Comparison of ENCODE assay signal across 17 mouse cellular contexts in genomic region chr6:99081259-99081658, GRCm38 (mm10).
A peak's percentile ranks its signal among the peaks of the same experiment; 100 is the strongest.
DNase-seq lines count a peak whose midpoint lies in the region; ATAC-seq and TF ChIP-seq lines count a peak whose summit lies in the region.
"Had no signal": no experiment of that assay in that cellular context is flagged by ENCODE, and none has a peak within 500 bp of the region (broad histone marks: within the 10 kb centered on the region; RNA-seq: fewer than 3 reads in every experiment).

No protein-coding gene starts in this region.

- WGBS in heart, embryonic 11.5 days (ENCODE audit: insufficient replicate concordance): 41% methylated on average over 5 of the region's 5 CpGs
- 62% methylated on average over 5 of the region's 5 CpGs for WGBS in liver, embryonic 12.5 days (ENCODE audit: insufficient replicate concordance)
- WGBS in liver, embryonic 11.5 days: 46% methylated on average over 5 of the region's 5 CpGs

- peak; percentile 41; the same call in 1 of the 2 replicates for ATAC-seq in heart, embryonic 11.5 days (replicated peaks; ENCODE audit: insufficient number of reproducible peaks, low FRiP score, low TSS enrichment)
- ATAC-seq in liver, embryonic 12.5 days: peak; percentile 27; the same call in 1 of the 2 replicates
- no peak for ATAC-seq in liver, embryonic 11.5 days (replicated peaks; ENCODE audit: low FRiP score)
- 0 out of 2 replicates have a peak, but pooled peaks have one; percentile 42 for ATAC-seq in megakaryocyte-erythroid progenitor cell, adult 5-6 weeks (replicated peaks; ENCODE audit: low FRiP score, low TSS enrichment, poor library complexity, severe bottlenecking)
- ATAC-seq: forebrain, embryonic 14.5 days; midbrain, embryonic 15.5 days had no signal

- H3K79me2 ChIP-seq in MEL (ENCODE audit: control insufficient read depth, insufficient read depth, low read length, poor library complexity): no peaks in the 10 kb centered on the region

- H3K9ac ChIP-seq in heart, embryonic 11.5 days (ENCODE audit: low read depth, low read length): no peak overlapping the region
- no peak overlapping the region for H3K9ac ChIP-seq in liver, embryonic 12.5 days
- no peak overlapping the region for H3K9ac ChIP-seq in liver, embryonic 11.5 days (ENCODE audit: low read depth, low read length)
- H3K9ac ChIP-seq in MEL (ENCODE audit: control insufficient read depth, low read depth, low read length, poor library complexity, severe bottlenecking): no peak overlapping the region
- H3K9ac ChIP-seq: hindbrain, embryonic 15.5 days; midbrain, embryonic 15.5 days; neural tube, embryonic 12.5 days had no signal

- no peak for TF ChIP-seq RAD21 in MEL (IDR thresholded peaks at IDR 0.05; ENCODE audit: low read depth, low read length)

- TF ChIP-seq CTCF in MEL (IDR thresholded peaks at IDR 0.05 in 2 of 3, conservative IDR thresholded peaks at IDR 0.05 in 1 of 3; ENCODE audit: control insufficient read depth in 1 of 3, insufficient read depth in 1 of 3, low read depth in 2 of 3, low read length in 3 of 3, poor library complexity in 1 of 3, severe bottlenecking in 1 of 3): no peak

- peaks cover 14% of the 10 kb centered on the region for H3K4me1 ChIP-seq in heart, embryonic 11.5 days (ENCODE audit: control insufficient read depth, insufficient read depth, low read length)
- peaks cover 12% of the 10 kb centered on the region for H3K4me1 ChIP-seq in liver, embryonic 12.5 days
- peaks cover 5% of the 10 kb centered on the region; the same call in 1 of the 2 replicates for H3K4me1 ChIP-seq in liver, embryonic 11.5 days (replicated peaks; ENCODE audit: control insufficient read depth, insufficient read depth, low read length)
- H3K4me1 ChIP-seq in MEL (ENCODE audit: control insufficient read depth in 1 of 2, insufficient read depth in 2 of 2, low read length in 2 of 2): peaks cover 3 to 11% of the 10 kb centered on the region in 2 experiments
- H3K4me1 ChIP-seq: midbrain, embryonic 15.5 days had no signal

- H3K9me3 ChIP-seq in heart, embryonic 11.5 days (replicated peaks; ENCODE audit: control insufficient read depth, low read length): no peaks in the 10 kb centered on the region
- H3K9me3 ChIP-seq in liver, embryonic 12.5 days (replicated peaks): no peaks in the 10 kb centered on the region
- no peaks in the 10 kb centered on the region for H3K9me3 ChIP-seq in liver, embryonic 11.5 days (ENCODE audit: control insufficient read depth, low read length)
- H3K9me3 ChIP-seq in MEL (replicated peaks; ENCODE audit: insufficient read depth, low read length): no peaks in the 10 kb centered on the region
- H3K9me3 ChIP-seq: hindbrain, embryonic 15.5 days; midbrain, embryonic 15.5 days; neural tube, embryonic 12.5 days had no signal

- H3K27ac ChIP-seq in heart, embryonic 11.5 days (ENCODE audit: low read depth, low read length): peak overlapping the region; percentile 68; the same call in 1 of the 2 replicates
- no peak overlapping the region for H3K27ac ChIP-seq in liver, embryonic 12.5 days
- H3K27ac ChIP-seq in liver, embryonic 11.5 days (ENCODE audit: low read depth, low read length): no peak overlapping the region
- no peak overlapping the region for H3K27ac ChIP-seq in MEL (ENCODE audit: control insufficient read depth, low read depth, low read length)
- H3K27ac ChIP-seq: hindbrain, embryonic 15.5 days; kidney, postnatal 0 days; midbrain, embryonic 15.5 days; neural tube, embryonic 12.5 days had no signal

- H3K4me3 ChIP-seq in heart, embryonic 11.5 days (ENCODE audit: low read depth, low read length): no peak overlapping the region
- no peak overlapping the region for H3K4me3 ChIP-seq in liver, embryonic 12.5 days
- no peak overlapping the region for H3K4me3 ChIP-seq in liver, embryonic 11.5 days (ENCODE audit: low read depth, low read length)
- no peak overlapping the region for H3K4me3 ChIP-seq in MEL (ENCODE audit: control insufficient read depth in 1 of 2, insufficient read depth in 1 of 2, low read depth in 2 of 2, low read length in 2 of 2)
- H3K4me3 ChIP-seq: hindbrain, embryonic 15.5 days; midbrain, embryonic 15.5 days; neural tube, embryonic 12.5 days had no signal

- no peaks in the 10 kb centered on the region for H3K36me3 ChIP-seq in heart, embryonic 11.5 days (ENCODE audit: control insufficient read depth, insufficient read depth, low read length)
- peaks cover 6% of the 10 kb centered on the region; the same call in 1 of the 2 replicates for H3K36me3 ChIP-seq in liver, embryonic 12.5 days
- H3K36me3 ChIP-seq in liver, embryonic 11.5 days (ENCODE audit: control insufficient read depth, insufficient read depth, low read length): no peaks in the 10 kb centered on the region
- H3K36me3 ChIP-seq in MEL (ENCODE audit: control insufficient read depth in 1 of 2, insufficient read depth in 2 of 2, low read length in 2 of 2): peaks cover 0 to 12% of the 10 kb centered on the region in 2 experiments; a peak in 2 of 4 replicates
- H3K36me3 ChIP-seq: hindbrain, embryonic 15.5 days; midbrain, embryonic 15.5 days; neural tube, embryonic 12.5 days had no signal

- TF ChIP-seq POLR2A in MEL (IDR thresholded peaks at IDR 0.05; ENCODE audit: control insufficient read depth in 1 of 2, insufficient read depth in 1 of 2, low read depth in 1 of 2, low read length in 2 of 2, poor library complexity in 1 of 2): no peak

- H3K4me2 ChIP-seq in heart, embryonic 11.5 days: peak overlapping the region; percentile 33
- no peak overlapping the region for H3K4me2 ChIP-seq in liver, embryonic 12.5 days
- no peak overlapping the region for H3K4me2 ChIP-seq in liver, embryonic 11.5 days
- H3K4me2 ChIP-seq: hindbrain, embryonic 15.5 days; midbrain, embryonic 15.5 days; neural tube, embryonic 12.5 days had no signal

- H3K27me3 ChIP-seq in heart, embryonic 11.5 days (ENCODE audit: control insufficient read depth, insufficient read depth, low read length): no peaks in the 10 kb centered on the region
- H3K27me3 ChIP-seq in liver, embryonic 12.5 days (replicated peaks): no peaks in the 10 kb centered on the region
- no peaks in the 10 kb centered on the region for H3K27me3 ChIP-seq in liver, embryonic 11.5 days (replicated peaks; ENCODE audit: control insufficient read depth, insufficient read depth, low read length)
- H3K27me3 ChIP-seq in MEL (ENCODE audit: control insufficient read depth in 1 of 2, insufficient read depth in 2 of 2, low read length in 2 of 2): no peaks in the 10 kb centered on the region
- H3K27me3 ChIP-seq: hindbrain, embryonic 15.5 days; midbrain, embryonic 15.5 days; neural tube, embryonic 12.5 days had no signal

- no peak for DNase-seq in heart, postnatal 4 days
- DNase-seq in liver, embryonic 11.5 days (ENCODE audit: low spot score): no peak
- peak; percentile 54 for DNase-seq in MEL (ENCODE audit: low read depth, low spot score)
- DNase-seq in layer of hippocampus, adult 9-10 months (ENCODE audit: low spot score): no peak
- no peak for DNase-seq in cerebellum, adult 11 months
- DNase-seq: adrenal gland, adult 8-10 months; cerebellum, adult 2 months; right cerebral cortex, postnatal 14 days; thymus, adult 18-20 months had no signal

- TF ChIP-seq EP300 in MEL (IDR thresholded peaks at IDR 0.05; ENCODE audit: low read depth in 1 of 2, low read length in 2 of 2): no peak; a peak in 1 of 4 replicates

TF ChIP-seq in MEL, 35 proteins besides CTCF, POLR2A, EP300 and RAD21:
- TF ChIP-seq ELF1 (IDR thresholded peaks at IDR 0.05; ENCODE audit: low read depth, low read length): no peak
- TF ChIP-seq HCFC1 (IDR thresholded peaks at IDR 0.05; ENCODE audit: low read depth, low read length): no peak
- TF ChIP-seq SIN3A (IDR thresholded peaks at IDR 0.05; ENCODE audit: low read length): no peak
- no peak for TF ChIP-seq GATA1 (IDR thresholded peaks at IDR 0.05; ENCODE audit: low read depth, low read length)
- TF ChIP-seq MAZ (IDR thresholded peaks at IDR 0.05; ENCODE audit: low read depth, low read length): no peak
- TF ChIP-seq NELFE (IDR thresholded peaks at IDR 0.05; ENCODE audit: low read depth, low read length): no peak
- no peak for TF ChIP-seq CHD1 (IDR thresholded peaks at IDR 0.05; ENCODE audit: low read depth, low read length)
- TF ChIP-seq USF1 (IDR thresholded peaks at IDR 0.05; ENCODE audit: low read depth, low read length): no peak
- no peak for TF ChIP-seq POLR2AphosphoS2 (IDR thresholded peaks at IDR 0.05; ENCODE audit: low read length)
TF ChIP-seq in MEL: peak in this region for 0.
